Mouse (Mus musculus): ENCODE results near the gene Abca4. TPM values are rescaled to one million over a fixed set of nuclear protein-coding genes. Genes with fewer than 3 reads are reported as not detected.

Abca4 gene
- total and polyA plus RNA-seq, 3 experiments: 0.15 to 0.49 TPM; not detected in 1

- H3K27ac ChIP-seq (ENCODE audit: control insufficient read depth, low read depth, low read length): no peak overlapping the region
- TF ChIP-seq MAX (IDR thresholded peaks at IDR 0.05; ENCODE audit: low read length): no peak
- no peak for TF ChIP-seq MEF2A (IDR thresholded peaks at IDR 0.05; ENCODE audit: extremely low read depth, insufficient replicate concordance, low read depth, low read length, poor library complexity, severe bottlenecking)
- no peak for TF ChIP-seq MXI1 (IDR thresholded peaks at IDR 0.05; ENCODE audit: low read depth, low read length)
- TF ChIP-seq RAD21 (IDR thresholded peaks at IDR 0.05; ENCODE audit: low read depth, low read length): no peak
- no peak for TF ChIP-seq USF2 (IDR thresholded peaks at IDR 0.05; ENCODE audit: borderline replicate concordance in 1 of 2, insufficient read depth in 1 of 2, low read depth in 1 of 2, low read length in 2 of 2)
- no peak for TF ChIP-seq TCF12 (IDR thresholded peaks at IDR 0.05; ENCODE audit: low read depth, low read length)
- no peak for TF ChIP-seq ETS1 (IDR thresholded peaks at IDR 0.05; ENCODE audit: low read depth, low read length)
- TF ChIP-seq POLR2A (IDR thresholded peaks at IDR 0.05; ENCODE audit: control insufficient read depth in 1 of 2, insufficient read depth in 1 of 2, low read depth in 1 of 2, low read length in 2 of 2, poor library complexity in 1 of 2): no peak
- H3K27me3 ChIP-seq (ENCODE audit: control insufficient read depth in 1 of 2, insufficient read depth in 2 of 2, low read length in 2 of 2): no peaks in the 10 kb centered on the region
Observed at GRCm38 (mm10) chr3:122198532-122198931, 154.3 kb downstream of the Abca4 start.

GRCm38 (mm10) chr3:122198966-122199381 is 154.7 kb downstream of the Abca4 start:
- H3K79me2 ChIP-seq (ENCODE audit: control insufficient read depth, insufficient read depth, low read length, poor library complexity): no peaks in the 10 kb centered on the region
- no peak overlapping the region for H3K4me3 ChIP-seq (ENCODE audit: control insufficient read depth in 1 of 2, insufficient read depth in 1 of 2, low read depth in 2 of 2, low read length in 2 of 2)
- no peaks in the 10 kb centered on the region for H3K36me3 ChIP-seq (ENCODE audit: control insufficient read depth in 1 of 2, insufficient read depth in 2 of 2, low read length in 2 of 2)
- H3K4me1 ChIP-seq (ENCODE audit: control insufficient read depth in 1 of 2, insufficient read depth in 2 of 2, low read length in 2 of 2): peaks cover 0 to 3% of the 10 kb centered on the region in 2 experiments; a peak in 1 of 4 replicates
- H3K27ac ChIP-seq (ENCODE audit: control insufficient read depth, low read depth, low read length): no peak overlapping the region
- no peaks in the 10 kb centered on the region for H3K27me3 ChIP-seq (ENCODE audit: control insufficient read depth in 1 of 2, insufficient read depth in 2 of 2, low read length in 2 of 2)
- DNase-seq (ENCODE audit: low read depth, low spot score): peak; percentile 59
- H3K9ac ChIP-seq (ENCODE audit: control insufficient read depth, low read depth, low read length, poor library complexity, severe bottlenecking): no peak overlapping the region
- no peaks in the 10 kb centered on the region for H3K9me3 ChIP-seq (replicated peaks; ENCODE audit: insufficient read depth, low read length)
- TF ChIP-seq TBP (IDR thresholded peaks at IDR 0.05; ENCODE audit: low read depth, low read length): no peak
- TF ChIP-seq NELFE (IDR thresholded peaks at IDR 0.05; ENCODE audit: low read depth, low read length): no peak
- TF ChIP-seq MYB (IDR thresholded peaks at IDR 0.05; ENCODE audit: low read depth, low read length): peak; percentile 47; the same call in 1 of the 2 replicates
- no peak for TF ChIP-seq ELF1 (IDR thresholded peaks at IDR 0.05; ENCODE audit: low read depth, low read length)
- 0 out of 2 replicates have a peak, but pooled peaks have one; percentile 18 for TF ChIP-seq ETS1 (IDR thresholded peaks at IDR 0.05; ENCODE audit: low read depth, low read length)
- TF ChIP-seq BHLHE40 (IDR thresholded peaks at IDR 0.05; ENCODE audit: borderline replicate concordance, low read depth, low read length): peak; percentile 67; the same call in 1 of the 2 replicates
- peak; percentile 83 for TF ChIP-seq USF1 (IDR thresholded peaks at IDR 0.05; ENCODE audit: low read depth, low read length)
- TF ChIP-seq MAX (IDR thresholded peaks at IDR 0.05; ENCODE audit: low read length): 0 out of 2 replicates have a peak, but pooled peaks have one; percentile 60
- 0 out of 4 replicates have a peak, but pooled peaks of 1 of the 2 experiments have one; percentile 32 for TF ChIP-seq EP300 (IDR thresholded peaks at IDR 0.05; ENCODE audit: low read depth in 1 of 2, low read length in 2 of 2)

More at GRCm38 (mm10) chr3:122198532-122198931, 154.3 kb downstream of the Abca4 start:
- H3K4me1 ChIP-seq (ENCODE audit: control insufficient read depth in 1 of 2, insufficient read depth in 2 of 2, low read length in 2 of 2): peaks cover 0 to 3% of the 10 kb centered on the region in 2 experiments; a peak in 1 of 4 replicates
- no peak overlapping the region for H3K4me3 ChIP-seq (ENCODE audit: control insufficient read depth in 1 of 2, insufficient read depth in 1 of 2, low read depth in 2 of 2, low read length in 2 of 2)
- H3K9ac ChIP-seq (ENCODE audit: control insufficient read depth, low read depth, low read length, poor library complexity, severe bottlenecking): no peak overlapping the region
- DNase-seq (ENCODE audit: low read depth, low spot score): no peak
- no peaks in the 10 kb centered on the region for H3K9me3 ChIP-seq (replicated peaks; ENCODE audit: insufficient read depth, low read length)
- H3K79me2 ChIP-seq (ENCODE audit: control insufficient read depth, insufficient read depth, low read length, poor library complexity): no peaks in the 10 kb centered on the region
- H3K36me3 ChIP-seq (ENCODE audit: control insufficient read depth in 1 of 2, insufficient read depth in 2 of 2, low read length in 2 of 2): no peaks in the 10 kb centered on the region
